Mouse (Mus musculus) adrenal gland, adult 2 months (tissue): Measurements from ENCODE around the gene Gemin7. TPM values are rescaled to one million over a fixed set of nuclear protein-coding genes. Genes with fewer than 3 reads are reported as not detected.

ENCODE experiments used
- DNase-seq: peaks from one replicate; pipeline ENCODE4 v3.0.0; 2021
- polyA plus RNA-seq: library from polyadenylated mRNA; depleted of rRNA; stranded (reverse); fragments of >200 nt; gene quantifications from 2 replicates; pipeline ENCODE4 v1.2.3, GENCODE M21; 2012
- total RNA-seq, 2 experiments: library from RNA; stranded (reverse); gene quantifications; 2 replicates each; pipeline ENCODE4 v1.2.3; 2021

Gemin7 gene
- total and polyA plus RNA-seq, 3 experiments = 83.8 to 183 (median 84.2) TPM

DNA sequence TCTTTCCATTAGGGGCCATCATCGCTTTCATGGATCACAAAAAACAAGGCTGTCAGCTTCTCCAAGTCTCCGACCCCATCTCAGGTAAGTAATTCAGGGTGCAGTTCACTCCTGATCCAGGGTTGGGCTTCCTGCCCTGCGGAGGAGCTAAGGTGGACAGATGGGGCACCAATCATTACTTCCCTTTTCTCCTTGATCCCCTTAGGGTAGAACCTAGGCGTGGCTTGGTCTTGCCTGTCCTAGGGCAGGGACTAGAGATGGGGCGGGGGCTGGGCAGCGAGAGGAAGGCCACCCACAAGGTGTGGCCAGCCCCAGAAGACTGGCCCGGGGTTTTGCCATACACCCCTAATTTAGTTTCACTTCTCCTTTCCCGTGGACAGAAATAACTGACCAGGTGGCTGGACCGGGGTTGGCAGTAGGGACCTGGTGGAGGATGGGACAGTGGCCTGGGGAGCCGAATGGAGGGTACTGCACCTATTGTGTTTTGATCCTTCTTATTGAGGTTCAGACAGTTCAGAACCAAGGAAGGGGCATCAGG, 551 bp upstream of the Gemin7 start:
- no peak for DNase-seq

DNA sequence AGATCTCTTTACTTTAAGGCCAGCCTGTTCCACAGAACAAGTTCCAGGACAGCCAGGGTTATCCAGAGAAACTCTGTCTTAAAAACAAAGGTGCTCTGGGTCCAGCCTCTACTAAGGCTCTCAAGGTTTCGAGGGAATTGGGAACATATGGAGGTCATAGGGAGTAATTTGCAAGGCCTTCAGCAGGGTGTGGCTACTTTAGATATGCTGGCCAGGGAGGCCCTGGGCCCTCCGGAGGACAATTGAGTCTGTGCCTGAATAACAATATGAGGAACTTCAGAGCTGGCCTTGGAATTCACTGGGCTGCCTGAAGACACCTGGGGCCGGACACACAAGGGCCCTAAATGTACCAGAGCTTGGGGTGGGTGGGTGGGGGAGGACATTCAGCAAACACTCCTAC, 1.8 kb downstream of the Gemin7 start:
- DNase-seq = no peak

- no peak for DNase-seq
These were observed 3.6 kb downstream of the Gemin7 start for GRCm38 (mm10) chr7:19573776-19574140.

DNA sequence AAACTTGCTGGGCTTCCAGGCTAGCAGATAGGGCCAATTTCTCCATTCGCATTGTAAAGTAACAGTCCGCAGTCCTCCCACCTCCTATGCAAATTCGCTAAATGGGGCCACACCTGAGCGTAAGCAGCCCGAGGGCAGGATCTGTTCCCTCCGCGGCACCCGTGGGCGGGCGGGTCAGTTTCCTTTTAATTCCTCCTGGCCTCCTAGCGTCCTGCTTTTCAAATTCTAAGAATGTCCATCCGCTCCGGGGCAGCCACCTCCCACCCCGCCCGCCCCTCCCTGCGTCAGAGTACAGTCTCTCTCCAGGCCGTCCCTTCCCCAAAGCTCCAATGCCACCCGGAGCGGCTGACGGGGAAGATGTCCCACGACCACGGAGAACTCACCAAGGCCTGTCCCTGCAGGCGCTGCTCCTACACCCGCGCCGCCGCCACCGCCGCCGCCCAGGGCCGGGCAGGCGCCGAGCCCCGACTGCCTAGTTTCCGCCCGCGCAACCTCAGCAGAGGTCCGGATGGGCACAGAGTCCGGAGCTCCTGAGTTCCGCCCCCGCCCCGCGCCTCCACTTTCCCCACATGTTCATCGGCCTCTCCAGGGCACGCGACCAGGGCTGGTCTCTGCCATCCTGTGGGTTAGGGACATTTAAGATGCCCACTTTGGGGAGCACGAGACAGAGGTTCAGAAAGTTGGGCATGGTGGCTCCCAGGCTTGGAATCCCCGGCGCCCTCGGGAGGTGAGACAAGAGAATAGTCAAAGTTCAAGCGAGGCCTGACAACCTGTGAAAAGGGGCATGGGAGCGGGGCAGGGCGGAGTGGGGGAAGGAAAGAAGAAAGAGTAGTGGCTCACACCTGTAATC, 4.2 kb downstream of the Gemin7 start:
- peak; percentile 91 for DNase-seq

DNA sequence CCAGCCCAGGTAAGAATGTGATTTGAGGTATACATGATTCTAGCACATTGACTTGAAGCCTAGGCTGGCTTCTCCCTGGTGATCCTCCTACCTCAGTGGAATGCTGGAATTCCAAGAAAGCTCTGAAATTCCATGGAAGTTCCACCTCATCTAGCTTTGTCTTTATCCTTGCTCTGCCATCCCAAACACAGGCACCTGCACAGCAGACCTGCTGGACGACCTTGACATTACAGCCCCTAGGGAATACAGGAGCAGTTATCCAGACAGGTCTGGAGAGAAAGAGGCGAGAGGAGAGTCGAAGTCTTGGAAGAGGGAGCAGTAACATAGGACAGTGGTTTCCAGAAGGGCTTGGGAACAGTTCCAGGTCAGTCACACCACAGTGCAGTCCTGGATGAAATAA, 7.7 kb downstream of the Gemin7 start:
- DNase-seq = no peak

DNA sequence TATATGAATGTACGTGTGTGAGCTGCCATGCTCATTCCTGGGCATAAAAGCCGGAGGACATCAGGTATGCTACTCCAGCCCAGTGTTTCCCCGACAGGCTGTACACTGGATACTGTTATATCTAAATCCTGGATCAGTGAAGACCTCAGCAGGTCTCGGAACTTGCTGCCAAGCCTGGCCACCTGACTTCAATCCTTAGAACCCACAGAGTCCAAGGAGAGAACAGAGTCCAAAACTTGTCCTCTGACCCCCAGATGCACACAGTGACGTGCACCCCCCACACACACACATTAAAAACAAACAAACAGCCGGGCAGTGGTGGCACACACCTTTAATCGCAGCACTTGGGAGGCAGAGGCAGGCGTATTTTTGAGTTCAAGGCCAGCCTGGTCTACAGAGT, 10.0 kb downstream of the Gemin7 start:
- no peak for DNase-seq

- DNase-seq = no peak
These were observed 11.6 kb downstream of the Gemin7 start for GRCm38 (mm10) chr7:19565803-19566202.

DNA sequence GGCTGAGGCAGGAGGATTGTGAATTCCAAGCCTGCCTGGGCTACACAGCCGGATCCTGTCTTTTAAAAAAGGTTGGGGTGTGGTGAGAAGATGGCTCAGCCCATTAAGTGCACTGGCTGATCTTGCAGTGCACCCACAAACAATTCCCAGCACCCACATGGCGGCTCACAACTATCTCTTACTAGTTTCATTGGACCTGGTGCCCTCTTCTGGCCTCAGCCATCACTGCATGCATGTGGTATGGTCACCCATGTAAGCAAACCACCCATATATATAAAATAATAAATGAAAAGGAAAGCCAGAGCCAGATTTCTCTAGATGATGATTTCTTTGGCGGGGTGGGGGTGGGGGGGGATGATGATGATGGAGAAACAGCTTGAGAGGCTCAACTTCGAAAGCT, 12.9 kb downstream of the Gemin7 start:
- DNase-seq = no peak

- no peak for DNase-seq
These were observed 13.5 kb downstream of the Gemin7 start for GRCm38 (mm10) chr7:19563884-19564283.

DNA sequence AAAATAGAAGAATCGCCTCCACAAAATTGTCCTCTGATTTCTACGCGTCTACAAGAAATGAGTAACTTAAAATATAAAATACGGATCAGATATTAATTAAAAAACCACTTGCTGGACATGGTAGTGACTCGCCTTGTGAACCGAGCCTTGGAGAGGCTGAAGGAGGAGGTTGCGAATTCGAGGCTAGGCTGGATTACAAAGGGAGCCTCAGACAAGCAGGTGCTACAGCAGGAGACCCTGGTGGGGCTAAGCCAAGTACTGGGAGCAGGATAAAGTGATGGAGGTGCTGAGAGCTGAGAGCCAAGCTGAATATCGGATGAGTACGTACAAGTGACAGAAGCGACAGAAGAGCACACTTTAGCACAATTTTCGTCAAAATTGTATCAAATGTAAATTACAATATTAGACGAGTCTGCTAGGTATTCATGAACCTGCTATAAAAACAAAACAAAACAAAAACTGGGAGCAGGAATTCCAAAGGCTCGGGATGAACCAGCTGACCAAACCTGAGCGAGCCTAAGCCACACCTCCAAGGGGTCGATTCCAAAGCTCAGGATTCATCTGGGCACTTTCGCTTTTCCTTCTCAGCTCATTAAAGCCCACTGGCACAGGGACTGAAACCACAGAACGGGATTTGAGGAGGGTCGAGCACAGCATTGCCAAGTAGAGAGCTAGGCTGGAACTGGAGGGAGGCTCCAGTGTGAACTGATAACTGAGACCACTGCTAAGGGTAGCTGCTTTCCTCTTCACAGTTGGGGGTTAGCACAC, 14.6 kb downstream of the Gemin7 start, which contains the start of gene Ppp1r37:
Gene Ppp1r37 (minus strand): TSS at position 434 of the 768 bp plus-strand sequence.
- DNase-seq = peak; percentile 37

DNA sequence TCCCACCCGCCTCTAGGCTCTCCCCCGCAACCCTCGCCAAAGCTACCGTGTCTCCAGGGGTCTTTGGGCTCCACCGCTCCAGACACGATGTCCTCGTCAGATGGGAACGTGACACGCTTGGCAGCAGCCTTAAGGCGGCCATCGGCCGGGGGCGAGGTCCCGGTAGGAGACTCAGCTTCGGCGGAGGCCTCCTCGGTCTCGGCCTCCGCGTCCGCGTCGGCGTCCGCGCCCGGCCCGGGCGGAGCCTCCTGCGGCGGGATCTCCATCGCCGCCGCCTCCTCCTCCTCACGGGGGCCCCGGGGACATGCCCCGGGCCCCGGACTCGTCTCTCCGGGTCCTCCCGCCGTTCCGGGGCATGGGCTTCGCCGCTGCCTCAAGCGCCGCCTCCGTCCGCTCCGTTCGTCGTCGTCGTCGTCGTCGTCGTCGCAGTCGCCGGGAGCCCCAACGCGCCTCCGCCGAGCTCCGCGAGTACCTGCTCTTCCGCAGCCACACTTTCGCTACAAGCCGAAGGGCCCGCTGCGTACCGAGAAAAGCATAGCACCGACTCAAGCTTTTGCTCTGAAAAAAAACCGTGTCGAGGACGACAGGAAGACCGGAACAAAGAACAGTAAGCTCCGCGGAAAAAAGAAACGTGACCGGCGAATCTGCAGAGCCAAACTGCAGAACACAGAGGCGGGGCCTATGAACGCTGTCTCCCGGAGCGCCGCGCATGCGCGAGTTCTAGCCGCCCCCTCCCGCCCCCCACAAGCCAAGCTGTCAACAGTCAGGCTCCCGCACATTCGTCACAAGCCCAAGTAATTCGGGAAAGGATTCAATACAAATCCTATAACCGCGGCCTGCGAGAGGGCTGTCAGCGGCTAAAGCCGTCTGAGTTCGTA, 15.4 kb downstream of the Gemin7 start:
- peak; percentile 91 for DNase-seq

DNA sequence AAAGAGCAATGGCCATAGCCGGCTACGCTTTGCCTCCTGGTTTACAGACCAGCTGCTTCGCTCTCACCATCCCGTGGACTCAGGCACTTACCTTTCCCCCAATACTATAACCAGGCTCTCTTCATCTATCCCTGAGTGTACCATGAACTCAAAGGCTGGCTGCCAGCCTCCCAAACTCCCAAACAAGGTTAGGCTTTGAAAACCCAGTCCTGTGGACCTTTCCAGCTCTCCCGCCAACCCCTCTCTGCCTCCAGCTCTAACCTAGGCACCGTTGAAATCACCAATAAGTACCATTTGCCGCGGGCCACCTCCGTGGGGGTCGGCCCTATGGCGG, 16.0 kb downstream of the Gemin7 start:
- DNase-seq = no peak

DNA sequence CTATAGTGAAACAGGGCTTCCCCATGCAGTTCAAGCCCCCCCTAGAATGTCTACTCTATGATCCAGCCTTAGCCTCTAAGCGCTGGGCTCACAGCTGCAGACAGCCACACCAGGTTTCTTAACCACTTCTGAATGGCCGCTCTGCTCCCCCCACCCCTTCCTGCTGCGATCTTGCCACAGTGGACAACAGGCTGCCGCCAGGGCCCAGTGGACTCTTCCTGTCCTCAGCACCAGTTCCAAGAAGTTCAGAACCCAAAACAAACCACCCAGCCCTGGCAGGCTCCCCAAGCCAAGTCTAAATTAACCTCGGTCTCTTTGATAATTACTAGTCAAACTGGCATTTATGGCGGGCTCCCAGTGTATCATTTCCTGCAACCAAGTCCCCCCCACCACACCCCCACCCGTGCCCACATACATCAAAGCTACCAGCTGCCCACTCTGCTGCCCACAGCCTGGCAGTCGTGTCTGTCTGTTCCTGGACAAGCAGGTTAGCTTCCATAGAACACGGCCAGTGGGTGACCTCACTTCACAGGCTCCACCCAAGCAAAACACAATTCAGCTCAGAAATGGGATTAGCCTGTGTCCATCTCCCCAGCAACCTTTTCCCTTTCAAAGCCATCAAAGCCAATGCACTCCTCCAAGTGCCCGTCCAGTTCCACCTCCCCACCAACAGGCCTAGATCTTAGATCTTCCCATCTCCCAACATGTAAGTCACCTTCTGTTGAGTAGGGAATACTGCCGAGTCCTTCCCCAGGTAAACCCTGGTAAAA, 16.7 kb downstream of the Gemin7 start:
- peak; percentile 37 for DNase-seq

GRCm38 (mm10) chr7:19558965-19559364, 18.4 kb downstream of the Gemin7 start:
- no peak for DNase-seq

DNA sequence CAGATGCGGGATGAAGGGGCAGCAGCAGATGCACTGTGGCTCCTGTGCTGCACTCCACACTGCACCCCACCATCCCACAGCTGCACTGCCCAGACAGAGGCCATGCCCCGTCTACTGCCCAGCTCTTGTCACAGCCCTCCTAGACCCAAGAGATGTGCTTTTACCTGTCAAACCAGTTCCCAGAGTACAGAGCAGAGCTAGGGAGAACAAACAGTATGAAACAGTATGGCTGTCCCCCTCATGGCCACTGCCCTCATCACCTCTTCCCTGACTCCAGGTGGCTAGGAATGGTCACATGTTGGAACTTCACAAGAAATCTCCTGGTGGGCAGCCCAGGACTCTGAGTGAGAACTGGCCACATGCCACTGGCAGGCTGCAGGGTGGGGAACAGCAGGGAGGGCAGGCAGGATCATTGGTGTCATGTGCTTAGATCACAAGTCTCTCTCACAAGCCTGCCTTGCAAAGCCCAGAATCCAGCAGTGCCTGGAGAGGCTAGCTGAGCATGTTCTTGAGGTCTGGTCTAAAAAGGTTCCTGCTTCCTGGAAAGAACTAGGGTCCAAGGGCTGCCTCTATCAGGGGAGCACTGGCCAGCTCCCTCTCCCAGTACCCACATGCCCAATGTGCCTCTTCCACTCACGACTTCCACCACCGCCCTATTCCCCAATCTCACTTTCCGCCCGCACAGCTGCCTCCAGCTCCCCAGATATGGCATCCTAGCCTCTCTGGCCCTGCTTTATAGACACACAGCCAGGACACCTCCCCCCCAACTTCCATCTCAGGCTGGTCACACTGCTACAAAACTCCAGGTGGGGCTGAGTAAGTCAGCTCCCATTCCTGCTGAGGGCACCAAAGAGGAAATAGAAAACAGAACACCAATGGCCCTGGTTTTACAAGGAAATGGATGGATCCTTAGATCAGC, 19.2 kb downstream of the Gemin7 start:
- DNase-seq = no peak

DNA sequence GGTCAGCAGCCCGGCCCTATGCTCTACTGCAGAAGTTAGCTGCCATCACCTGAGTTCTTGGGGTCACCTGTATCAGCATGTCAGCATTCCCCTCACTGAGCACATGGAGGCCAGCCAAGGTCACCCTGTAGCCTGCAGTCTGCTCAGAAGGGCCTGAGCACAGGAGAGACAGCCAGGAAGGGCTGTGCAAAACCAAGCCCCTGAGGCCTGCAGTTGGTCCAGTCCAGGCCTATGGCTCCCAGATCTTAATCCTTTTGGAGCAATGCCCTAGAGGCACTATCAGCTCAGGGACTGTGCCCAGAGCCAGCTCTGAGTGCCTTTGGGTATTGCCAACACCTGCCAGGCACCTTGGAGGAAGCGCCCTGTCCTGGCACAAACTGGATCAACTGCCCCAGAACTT, 20.3 kb downstream of the Gemin7 start:
- DNase-seq = peak; percentile 26

- no peak for DNase-seq
These were observed 23.2 kb downstream of the Gemin7 start for GRCm38 (mm10) chr7:19554168-19554567.

DNA sequence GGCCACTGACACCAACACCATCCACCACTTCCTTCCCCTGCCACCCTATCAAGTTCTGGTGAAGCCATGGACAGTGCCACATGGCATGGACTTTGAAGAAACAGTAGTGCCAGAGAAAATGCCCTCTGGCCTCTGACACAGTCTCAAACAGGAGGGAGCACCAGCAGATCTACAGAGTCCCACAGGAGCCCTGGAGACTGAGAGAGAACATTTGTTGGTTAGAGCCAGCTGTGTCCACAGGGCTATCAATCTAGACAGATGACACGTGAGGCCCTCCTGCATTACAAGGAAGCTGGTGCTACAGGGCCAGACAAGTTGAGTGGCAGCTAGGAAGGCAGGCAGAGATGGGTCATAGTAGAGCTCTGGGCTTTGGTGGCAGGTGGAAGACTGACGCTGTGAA, 25.0 kb downstream of the Gemin7 start:
- DNase-seq = peak; percentile 24

DNA sequence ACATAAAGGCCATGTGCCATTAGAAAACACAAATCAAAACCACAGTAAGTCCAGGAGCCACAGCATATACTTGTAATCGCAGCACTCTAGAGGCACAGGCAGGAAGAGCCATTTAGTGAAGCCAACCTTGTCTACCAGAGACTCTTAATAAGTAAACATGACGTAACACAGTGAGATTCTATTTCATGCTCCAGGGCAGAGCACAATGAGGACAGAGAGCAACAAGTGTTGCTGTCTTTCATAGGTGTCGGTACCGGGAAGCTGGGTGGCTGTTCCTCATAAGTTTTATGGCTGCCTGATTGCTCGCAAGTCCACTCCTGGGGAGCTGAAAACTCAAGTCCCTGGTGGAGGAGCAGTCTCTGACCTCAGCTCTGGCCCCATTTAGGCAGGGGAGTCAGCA, 25.8 kb downstream of the Gemin7 start:
- DNase-seq = no peak

DNA sequence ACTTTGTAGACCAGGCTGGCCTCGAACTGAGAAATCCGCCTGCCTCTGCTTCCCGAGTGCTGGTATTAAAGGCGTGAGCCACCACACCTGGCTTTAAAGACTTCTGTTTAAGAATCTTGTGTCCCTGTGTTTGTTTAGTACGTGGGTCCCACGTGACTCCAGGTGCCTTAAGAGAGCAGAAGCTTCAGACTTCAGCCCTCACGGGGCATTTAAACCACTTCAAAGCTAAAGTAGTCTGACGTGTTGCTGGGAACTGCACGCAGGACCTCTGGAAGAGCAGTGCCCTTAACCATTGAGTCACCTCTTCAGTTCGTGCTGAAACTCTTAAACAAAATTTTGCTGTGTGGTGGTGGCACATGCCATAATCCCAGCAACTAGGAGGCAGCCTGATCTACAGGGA, 28.0 kb downstream of the Gemin7 start:
- DNase-seq = no peak
